Mouse (Mus musculus) cerebellum, adult 2 months (tissue): ENCODE results near the gene Thumpd3.

ENCODE experiments used
- CTCF ChIP-seq: fragments of 200-500 bp; IDR thresholded peaks from 2 replicates; pipeline ENCODE4 v1.5.1; 2011; ENCODE audit warnings: low read depth, mild to moderate bottlenecking, control low read depth, low read length, moderate library complexity, borderline replicate concordance; ENCODE audit not compliant: insufficient read depth
- POLR2A ChIP-seq: fragments of 200-500 bp; IDR thresholded peaks from 2 replicates; pipeline ENCODE4 v1.6.1; 2011; ENCODE audit warnings: low read length, control low read depth, borderline replicate concordance; ENCODE audit not compliant: insufficient read depth

DNA sequence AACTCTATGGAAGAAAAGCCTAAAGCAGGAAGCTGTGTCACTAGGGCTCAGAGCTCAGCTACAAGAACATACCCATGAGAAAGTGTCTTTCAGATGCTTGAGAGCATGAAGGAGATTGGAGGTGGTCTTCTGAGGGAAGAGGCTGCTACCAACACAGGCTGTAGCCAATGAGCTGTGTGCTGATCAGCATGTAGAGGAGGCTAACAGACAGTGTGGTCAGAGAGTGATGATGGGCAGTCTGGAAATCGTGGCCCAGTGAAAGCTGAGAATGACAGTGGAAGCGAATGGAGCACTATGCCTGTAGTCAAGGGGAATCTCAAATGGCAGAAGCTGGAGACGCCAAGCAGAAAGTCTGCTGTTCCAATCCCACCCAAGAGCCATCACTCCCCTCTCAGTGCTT lies 17.0 kb upstream of the Thumpd3 start:
- TF ChIP-seq CTCF (no peak), POLR2A (no peak)
